Mouse (Mus musculus): ENCODE results near the gene Adra1b. TPM values are rescaled to one million over a fixed set of nuclear protein-coding genes. Genes with fewer than 3 reads are reported as not detected.

Gene Adra1b
- total RNA-seq, 4 experiments from 2014 or later: 3.7 to 6.2 (median 5.6) TPM

Other genes with a start within 250 kb of the Adra1b start
- gene Pwwp2a, start 219.2 kb downstream of the Adra1b start, total RNA-seq (2022): 10 to 100 TPM; 28.6 to 46.7 (median 35.5) TPM
- 10 to 100 TPM; 62.0 to 69.8 (median 64.8) TPM for gene Ttc1, start 153.2 kb downstream of the Adra1b start, total RNA-seq (2022)

Data from adrenal gland, adult 8-10 months (tissue).